Mouse (Mus musculus): ENCODE measurements around the gene Map3k7. TPM values are rescaled to one million over a fixed set of nuclear protein-coding genes. Genes with fewer than 3 reads are reported as not detected.
"Not testable (repeated sequence)": the region's sequence is repeated elsewhere in the genome, so short reads cannot be mapped to it uniquely, and the experiment has no call there.

Gene Map3k7
- total RNA-seq, 2 experiments from 2014 or later = 30.7 to 44.5 TPM

DNA sequence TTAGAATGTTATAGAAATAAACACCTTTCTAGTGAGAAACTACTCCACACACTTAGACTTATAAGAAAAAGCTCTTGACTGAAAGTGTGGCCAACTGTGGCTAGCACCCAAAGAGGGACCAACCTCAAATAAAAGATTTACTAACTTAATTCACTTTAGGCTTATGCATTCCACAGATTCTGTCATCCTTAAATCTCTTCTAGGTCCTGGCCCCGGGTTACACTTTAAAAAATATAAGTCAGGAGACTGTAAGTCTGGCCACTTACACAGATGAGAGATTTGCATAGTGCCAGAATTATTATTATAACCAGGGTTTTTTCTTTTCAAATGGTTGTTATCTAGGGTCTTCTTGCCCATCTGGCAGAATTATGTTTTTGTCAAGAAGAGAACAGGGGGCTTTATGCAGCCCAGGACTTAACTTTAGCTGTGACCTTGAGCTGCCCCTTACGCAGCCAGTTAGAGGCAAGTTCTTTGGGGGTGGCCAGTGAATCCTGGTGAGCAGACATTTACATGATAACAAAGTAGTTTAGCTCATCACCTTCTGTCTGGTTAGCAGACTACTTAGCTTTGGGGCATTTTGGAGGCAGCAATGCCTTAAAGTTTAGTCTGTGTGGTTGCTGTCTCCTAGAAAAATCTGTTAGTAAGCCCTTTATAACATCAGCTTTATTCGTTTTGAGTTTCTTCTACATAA lies 11.5 kb downstream of the Map3k7 start:
- no peak for ATAC-seq (replicated peaks; ENCODE audit: low FRiP score, low TSS enrichment, poor library complexity, severe bottlenecking)

GRCm38 (mm10) chr4:31981863-31982262 lies 18.0 kb downstream of the Map3k7 start:
- ATAC-seq (replicated peaks; ENCODE audit: low FRiP score, low TSS enrichment, poor library complexity, severe bottlenecking) = no peak

DNA sequence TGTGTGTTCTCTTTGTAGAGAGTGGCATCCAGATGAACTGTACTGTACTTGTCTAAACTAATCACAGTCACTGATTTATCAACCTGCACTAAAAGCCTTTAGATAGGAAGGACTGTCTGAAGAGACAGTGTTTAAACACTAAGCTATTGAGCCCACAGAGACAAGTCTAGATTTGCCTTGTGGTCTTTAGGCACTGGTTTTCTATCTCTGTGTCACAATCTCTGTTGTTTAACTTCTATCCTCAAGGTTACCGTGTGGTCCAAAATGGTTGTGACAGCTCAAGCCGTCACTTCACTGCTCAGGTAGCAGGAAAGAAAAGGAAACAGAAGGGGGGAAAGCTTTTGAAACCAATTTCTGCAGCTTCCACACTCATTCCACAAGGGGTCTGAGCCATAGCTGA lies 29.5 kb downstream of the Map3k7 start:
- ATAC-seq (replicated peaks; ENCODE audit: low FRiP score, low TSS enrichment, poor library complexity, severe bottlenecking) = no peak

DNA sequence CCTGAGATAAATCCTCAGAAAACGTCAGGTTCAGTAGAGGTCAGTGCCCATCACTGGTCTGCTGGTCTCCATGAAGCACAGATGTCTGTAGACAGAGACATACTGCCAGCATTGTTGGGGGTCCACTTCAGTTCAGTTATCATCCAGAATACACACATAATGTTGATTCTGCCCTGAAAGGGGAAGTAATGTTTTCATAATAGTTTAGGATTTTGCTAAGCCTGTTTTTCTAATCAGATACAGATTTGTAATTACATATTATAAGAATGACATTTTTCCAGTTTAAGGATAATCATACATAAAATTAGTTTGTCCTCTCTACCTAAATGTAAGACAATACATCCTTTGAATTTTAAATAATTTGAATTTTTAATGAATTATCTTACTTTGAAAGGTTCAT lies 30.0 kb downstream of the Map3k7 start:
- ATAC-seq (replicated peaks; ENCODE audit: low FRiP score, low TSS enrichment, poor library complexity, severe bottlenecking) = no peak

DNA sequence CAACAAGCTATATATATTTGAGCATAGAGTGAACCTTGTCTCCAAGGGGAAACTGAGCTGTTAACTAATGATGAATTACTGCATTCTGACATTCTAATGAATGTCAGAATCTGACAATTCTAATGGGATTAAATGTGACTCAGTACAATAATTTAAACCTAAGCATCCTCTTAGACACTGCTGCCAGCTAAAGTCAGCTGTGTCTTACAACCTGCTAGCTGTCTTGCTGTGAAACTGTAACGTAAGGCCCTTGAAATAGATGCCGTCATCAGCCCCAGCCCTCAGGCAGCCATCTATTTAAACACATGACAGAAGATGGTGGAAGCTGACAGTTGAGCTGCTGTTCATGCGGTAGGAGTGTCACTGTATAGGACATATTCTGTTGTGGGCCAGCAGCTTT lies 37.6 kb downstream of the Map3k7 start:
- ATAC-seq (replicated peaks; ENCODE audit: low FRiP score, low TSS enrichment, poor library complexity, severe bottlenecking) = no peak

DNA sequence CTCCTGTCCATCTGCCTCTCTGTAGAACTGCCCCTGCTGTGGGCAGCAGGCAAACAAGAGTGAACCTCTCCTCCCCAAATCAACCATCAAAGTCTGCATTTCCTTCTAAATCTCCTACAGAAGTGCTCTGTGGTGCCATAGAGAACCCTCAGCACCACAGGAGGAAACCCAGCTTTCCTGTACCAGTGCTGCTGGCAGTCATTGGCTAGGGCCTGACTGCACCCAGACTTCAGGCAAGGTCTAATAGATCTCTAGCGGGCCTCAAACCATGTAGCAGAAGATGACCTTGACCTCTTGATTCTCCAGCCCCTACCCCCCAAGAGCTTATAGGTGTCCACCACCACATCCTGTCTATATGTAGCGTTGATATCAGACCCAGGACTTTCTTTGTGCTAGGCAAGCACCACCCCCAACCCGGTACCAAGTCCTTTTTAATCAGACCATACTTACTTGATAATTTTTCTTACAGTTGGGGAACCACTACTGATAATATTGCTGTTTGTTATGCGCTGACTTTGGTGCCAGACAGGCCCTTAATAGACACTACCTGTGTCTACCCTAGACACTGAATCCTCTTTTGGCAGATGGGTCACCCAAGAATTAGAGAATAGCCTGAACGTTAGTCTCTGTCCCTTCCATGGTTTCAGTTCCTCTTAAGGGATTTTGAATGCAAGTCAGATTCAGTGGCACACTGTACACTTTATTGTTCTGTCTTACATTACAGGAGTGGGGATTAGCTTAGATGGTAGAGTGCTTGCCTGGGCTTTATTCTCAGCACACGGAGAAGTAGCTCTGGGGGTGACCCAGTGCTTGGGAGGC lies 41.1 kb downstream of the Map3k7 start:
- ATAC-seq (replicated peaks; ENCODE audit: low FRiP score, low TSS enrichment, poor library complexity, severe bottlenecking) = peak; percentile 75

- ATAC-seq (replicated peaks; ENCODE audit: low FRiP score, low TSS enrichment, poor library complexity, severe bottlenecking) = no peak
Measured at GRCm38 (mm10) chr4:32007174-32007573, 43.3 kb downstream of the Map3k7 start.

DNA sequence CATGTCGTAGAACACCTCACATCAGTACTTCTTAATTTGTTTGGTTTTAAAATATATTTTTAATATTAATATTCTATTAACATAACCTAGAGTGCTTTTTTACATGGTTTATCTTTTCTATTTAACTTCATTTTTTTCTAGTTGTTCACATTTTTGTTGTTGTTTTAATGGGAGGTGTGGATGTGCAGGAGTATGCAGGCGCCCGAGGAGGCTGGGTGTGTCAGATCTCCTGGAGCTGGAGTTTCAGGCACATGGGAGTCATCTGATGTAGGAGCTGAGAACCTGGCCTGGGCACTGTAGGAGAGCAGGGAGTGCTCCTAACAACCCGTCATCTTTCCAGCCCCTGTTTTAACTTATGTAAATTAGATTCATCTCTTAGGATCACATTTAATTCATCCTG lies 44.2 kb downstream of the Map3k7 start:
- no peak for ATAC-seq (replicated peaks; ENCODE audit: low FRiP score, low TSS enrichment, poor library complexity, severe bottlenecking)

GRCm38 (mm10) chr4:32010808-32011207 lies 46.9 kb downstream of the Map3k7 start:
- no peak for ATAC-seq (replicated peaks; ENCODE audit: low FRiP score, low TSS enrichment, poor library complexity, severe bottlenecking)

DNA sequence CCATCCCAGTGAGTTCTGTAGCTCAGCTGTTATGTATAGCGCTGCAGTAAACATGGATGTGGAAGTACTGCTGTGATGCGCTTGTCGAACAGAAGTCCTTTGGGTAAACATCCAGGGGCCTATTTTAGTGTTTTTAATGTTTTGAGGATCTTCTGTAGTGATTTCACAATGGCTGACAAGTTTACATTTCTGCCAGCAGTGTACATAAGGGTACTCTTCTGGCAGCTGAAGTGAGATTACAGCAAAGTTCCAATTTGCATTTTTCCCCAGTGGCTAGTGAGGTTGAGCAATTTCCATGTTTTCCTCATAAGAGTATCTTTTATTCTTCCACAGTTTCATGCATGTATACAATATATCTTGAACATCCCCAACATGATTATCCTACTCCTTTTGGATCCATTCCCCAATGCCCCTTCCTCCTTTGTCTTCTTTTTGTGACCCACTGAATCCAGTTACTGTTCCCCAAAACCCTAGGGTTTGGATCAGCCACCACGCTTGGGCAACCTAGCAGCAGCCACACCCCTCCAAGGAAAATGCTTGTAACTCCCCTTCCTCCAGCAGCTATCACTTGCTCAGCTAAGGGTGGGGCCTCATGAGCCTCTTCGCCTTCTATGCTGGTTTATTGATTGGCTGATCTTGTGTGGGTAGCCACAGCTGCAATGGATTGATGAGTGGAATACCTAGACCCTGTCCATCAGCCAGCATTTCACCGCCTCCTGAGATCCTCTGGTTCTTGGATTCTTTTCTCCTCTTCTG lies 47.5 kb downstream of the Map3k7 start:
- ATAC-seq (replicated peaks; ENCODE audit: low FRiP score, low TSS enrichment, poor library complexity, severe bottlenecking) = no peak; the same call in 1 of the 2 replicates

DNA sequence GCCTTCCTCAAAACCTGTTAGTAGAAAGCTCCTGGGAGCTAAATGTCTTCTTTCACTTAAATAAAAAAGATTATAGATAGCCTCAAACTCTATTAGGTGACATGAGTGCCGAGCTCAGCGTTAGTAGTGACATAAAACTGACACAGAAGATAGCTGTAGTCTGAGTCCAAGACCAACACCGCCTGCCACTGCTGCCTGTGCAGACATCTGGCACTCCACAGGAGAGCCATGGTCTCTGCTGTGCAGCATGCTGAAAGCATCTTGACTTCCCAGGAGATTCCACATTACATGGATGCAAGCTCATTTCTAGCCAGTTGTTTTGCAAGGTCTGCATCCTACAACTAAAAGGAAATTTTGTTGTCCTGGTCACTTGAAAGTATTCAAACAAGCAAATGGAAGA lies 57.2 kb downstream of the Map3k7 start:
- no peak for ATAC-seq (replicated peaks; ENCODE audit: low FRiP score, low TSS enrichment, poor library complexity, severe bottlenecking)

- ATAC-seq (replicated peaks; ENCODE audit: low FRiP score, low TSS enrichment, poor library complexity, severe bottlenecking) = no peak
Measured at GRCm38 (mm10) chr4:32022321-32022720, 58.4 kb downstream of the Map3k7 start.

GRCm38 (mm10) chr4:32024170-32024569 lies 60.3 kb downstream of the Map3k7 start:
- not testable (repeated sequence) for ATAC-seq (replicated peaks; ENCODE audit: low FRiP score, low TSS enrichment, poor library complexity, severe bottlenecking)

DNA sequence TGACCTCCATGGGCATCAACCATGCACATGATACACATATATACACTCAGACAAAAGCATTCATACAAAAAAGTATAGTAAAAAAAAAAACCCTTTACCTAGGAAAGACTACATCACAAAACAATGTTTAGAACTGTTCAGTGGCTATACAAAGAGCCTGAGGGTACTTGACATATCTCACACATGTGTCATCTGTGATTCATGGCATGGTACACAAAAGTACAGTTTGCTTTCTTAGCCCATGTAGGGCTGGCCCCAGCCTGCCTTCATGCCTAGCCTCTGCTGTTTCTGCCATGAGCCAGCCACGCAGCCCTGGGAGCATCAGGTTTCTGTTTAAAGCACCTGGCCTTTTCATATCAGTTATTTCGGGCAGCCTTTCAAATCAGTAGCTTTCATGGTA lies 61.2 kb downstream of the Map3k7 start:
- no peak for ATAC-seq (replicated peaks; ENCODE audit: low FRiP score, low TSS enrichment, poor library complexity, severe bottlenecking)

GRCm38 (mm10) chr4:32027094-32027493 lies 63.2 kb downstream of the Map3k7 start:
- ATAC-seq (replicated peaks; ENCODE audit: low FRiP score, low TSS enrichment, poor library complexity, severe bottlenecking) = no peak

DNA sequence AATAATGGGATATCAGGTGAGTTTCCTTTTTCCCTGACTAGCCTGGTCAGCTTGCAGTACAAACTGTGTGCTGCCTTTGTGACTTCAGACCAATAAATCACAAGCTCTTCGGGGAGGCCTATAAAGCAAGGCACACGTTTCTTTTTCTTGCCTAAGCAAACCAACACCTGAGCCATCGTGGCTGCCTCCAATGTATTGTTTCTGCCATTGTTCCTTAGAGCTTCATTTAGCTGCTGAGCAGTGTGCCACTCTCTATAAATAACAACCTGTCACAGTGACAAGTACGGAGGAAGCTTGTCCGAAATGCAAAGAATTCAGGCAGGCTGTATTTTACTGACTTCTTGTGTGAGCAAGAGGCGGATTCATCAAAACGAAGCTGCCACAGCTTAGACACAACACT lies 73.4 kb downstream of the Map3k7 start:
- ATAC-seq (replicated peaks; ENCODE audit: low FRiP score, low TSS enrichment, poor library complexity, severe bottlenecking) = no peak

- ATAC-seq (replicated peaks; ENCODE audit: low FRiP score, low TSS enrichment, poor library complexity, severe bottlenecking) = no peak
Measured at GRCm38 (mm10) chr4:32041741-32042452, 78.0 kb downstream of the Map3k7 start.

DNA sequence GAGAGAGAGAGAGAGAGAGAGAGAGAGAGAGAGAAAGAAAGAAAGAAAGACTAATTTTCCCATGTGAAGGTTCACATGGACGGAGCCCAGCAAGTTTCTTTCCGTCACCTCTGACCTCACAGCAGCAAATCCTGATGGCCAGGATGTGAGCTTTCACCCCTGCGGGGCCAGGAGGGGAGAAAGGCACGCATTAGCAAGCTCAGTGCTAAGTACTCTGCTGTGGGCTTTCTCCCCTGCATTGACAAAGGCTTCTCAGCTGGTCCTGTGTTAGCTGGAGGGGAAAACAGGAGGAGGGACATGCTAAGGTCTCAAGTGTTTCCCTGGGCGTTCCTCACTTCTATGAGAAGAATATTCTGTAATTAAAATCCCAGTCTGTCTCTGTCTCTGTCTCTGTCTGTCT lies 81.3 kb downstream of the Map3k7 start:
- ATAC-seq (replicated peaks; ENCODE audit: low FRiP score, low TSS enrichment, poor library complexity, severe bottlenecking) = no peak

DNA sequence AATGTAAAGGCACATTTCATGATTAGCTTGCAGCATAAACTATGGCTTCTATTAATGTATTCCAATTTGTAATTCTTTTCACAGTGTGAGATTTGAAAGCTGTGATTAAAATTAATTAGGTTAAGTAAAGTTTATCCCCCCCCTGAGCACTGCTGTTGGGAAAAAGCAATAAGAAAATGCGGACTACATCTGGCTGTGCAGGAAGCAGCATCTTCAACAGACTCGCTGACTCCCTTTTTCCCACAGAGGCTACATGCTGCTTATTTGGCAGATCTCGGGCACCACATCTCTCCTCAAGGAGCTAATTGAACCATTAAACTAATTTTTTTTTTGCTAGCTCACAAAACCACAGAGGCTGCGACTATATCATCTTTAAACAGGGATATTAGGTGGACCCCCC lies 85.9 kb downstream of the Map3k7 start:
- ATAC-seq (replicated peaks; ENCODE audit: low FRiP score, low TSS enrichment, poor library complexity, severe bottlenecking) = no peak

DNA sequence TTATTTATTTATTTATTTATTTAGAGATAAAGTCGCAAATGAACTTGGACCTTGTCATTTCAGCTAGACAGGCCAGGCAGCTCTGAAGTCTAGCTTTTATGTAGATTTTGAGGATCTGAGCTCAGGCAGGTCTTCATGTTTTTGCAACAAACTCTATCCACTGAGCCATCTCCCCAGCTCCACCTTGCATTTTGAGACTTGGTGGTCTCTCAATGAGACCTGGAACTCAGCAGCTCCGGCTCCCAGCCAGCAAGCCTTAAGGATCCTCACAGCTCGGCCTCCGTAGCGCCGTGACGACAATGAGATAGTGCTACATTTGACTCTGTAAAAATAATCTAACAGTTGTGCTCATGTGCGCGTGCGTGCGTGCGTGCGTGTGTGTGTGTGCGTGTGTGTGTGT lies 89.3 kb downstream of the Map3k7 start:
- ATAC-seq (replicated peaks; ENCODE audit: low FRiP score, low TSS enrichment, poor library complexity, severe bottlenecking) = no peak

Measured in megakaryocyte-erythroid progenitor cell, adult 5-6 weeks (primary cell).